Comparison of ENCODE assay signal across 8 mouse cellular contexts in genomic region chr10:80116563-80116926, GRCm38 (mm10). TPM values are rescaled to one million over a fixed set of nuclear protein-coding genes. Genes with fewer than 3 reads are reported as not detected.
DNase-seq lines count a peak whose midpoint lies in the region; TF ChIP-seq lines count a peak whose summit lies in the region.

No protein-coding gene starts in this region.

- TF ChIP-seq POLR2A in embryonic fibroblast, embryonic 13.5 days (IDR thresholded peaks at IDR 0.05; ENCODE audit: low read depth, low read length): no peak
- TF ChIP-seq POLR2A in myocyte (IDR thresholded peaks at IDR 0.05; ENCODE audit: insufficient read length, low read depth): no peak

- peak; percentile 48 for DNase-seq in cerebellum, adult 8-10 months
- DNase-seq in cerebellum, postnatal 4 days (ENCODE audit: low spot score in 2 of 2): no peak
- peak; percentile 50 for DNase-seq in kidney, postnatal 10 days
- DNase-seq in Muller cell, postnatal 12 days (ENCODE audit: inconsistent ontology term): no peak
- DNase-seq in urinary bladder, adult 2 months (ENCODE audit: low spot score): no peak

- H3K4me2 ChIP-seq in myocyte (ENCODE audit: low read depth): peak overlapping the region; percentile 97

- H3K36me3 ChIP-seq in C2C12 (ENCODE audit: control insufficient read depth, insufficient read depth) (peaks cover 35% of the 10 kb centered on the region), myocyte (ENCODE audit: control insufficient read depth, insufficient read depth) (peaks cover 6% of the 10 kb centered on the region)

- peaks cover 58% of the 10 kb centered on the region for H3K79me3 ChIP-seq in C2C12 (ENCODE audit: low read depth)

- TF ChIP-seq CTCF in C2C12 (IDR thresholded peaks at IDR 0.05; ENCODE audit: control insufficient read depth, insufficient read depth, insufficient read length): no peak
- TF ChIP-seq CTCF in embryonic fibroblast, embryonic 13.5 days (IDR thresholded peaks at IDR 0.05; ENCODE audit: borderline replicate concordance, insufficient read depth, low read length): no peak

- peak overlapping the region; percentile 96 for H3ac ChIP-seq in C2C12 (ENCODE audit: control insufficient read depth, insufficient read length, low read depth)
- H3ac ChIP-seq in myocyte (ENCODE audit: control insufficient read depth, insufficient read length): peak overlapping the region; percentile 96

- H3K4me3 ChIP-seq in C2C12 (ENCODE audit: insufficient read depth, poor library complexity, severe bottlenecking): peak overlapping the region; percentile 100
- H3K4me3 ChIP-seq in embryonic fibroblast, embryonic 13.5 days (ENCODE audit: insufficient read depth, low read length): peak overlapping the region; percentile 72
- peak overlapping the region; percentile 93 for H3K4me3 ChIP-seq in myocyte

- H3K27me3 ChIP-seq in C2C12 (ENCODE audit: control insufficient read depth, insufficient read depth, insufficient read length) (no peaks in the 10 kb centered on the region), myocyte (ENCODE audit: control insufficient read depth, insufficient read depth, insufficient read length) (no peaks in the 10 kb centered on the region)

- H3K4me1 ChIP-seq in embryonic fibroblast, embryonic 13.5 days (ENCODE audit: control insufficient read depth, insufficient read depth, low read length): peaks cover 5% of the 10 kb centered on the region; the same call in 1 of the 2 replicates

- peaks cover 60% of the 10 kb centered on the region for H3K79me2 ChIP-seq in C2C12 (ENCODE audit: control insufficient read depth, insufficient read depth)
- peaks cover 59% of the 10 kb centered on the region for H3K79me2 ChIP-seq in myocyte (ENCODE audit: control insufficient read depth, insufficient read depth)

- H3K27ac ChIP-seq in embryonic fibroblast, embryonic 13.5 days (ENCODE audit: insufficient read depth, low read length): no peak overlapping the region

TF ChIP-seq in C2C12, 6 proteins besides CTCF, POLR2A, EP300 and RAD21:
- TF ChIP-seq MYOD1 (IDR thresholded peaks at IDR 0.05; ENCODE audit: control insufficient read depth, insufficient read length, low read depth) (no peak), FOSL1 (IDR thresholded peaks at IDR 0.05; ENCODE audit: insufficient read depth, low read length, poor library complexity, severe bottlenecking) (no peak), USF1 (IDR thresholded peaks at IDR 0.05; ENCODE audit: low read depth) (no peak), CEBPB (IDR thresholded peaks at IDR 0.05; ENCODE audit: low read depth) (no peak), MAX (IDR thresholded peaks at IDR 0.05) (no peak), MYOG (IDR thresholded peaks at IDR 0.05; ENCODE audit: control insufficient read depth, extremely low read depth, insufficient read length) (no peak)

TF ChIP-seq in myocyte, 11 proteins besides CTCF, POLR2A, EP300 and RAD21:
- peak; percentile 47 for TF ChIP-seq POLR2AphosphoS2 (IDR thresholded peaks at IDR 0.05; ENCODE audit: insufficient read length, low read depth)
- no peak for TF ChIP-seq CEBPB (IDR thresholded peaks at IDR 0.05; ENCODE audit: insufficient read depth, poor library complexity, severe bottlenecking)

RNA-seq across cellular contexts. Expression of gene Stk11, which starts 0.9 kb away (rescaled TPM):
- polyA plus RNA-seq in C2C12 (2012; fragmentation: generic; extraction: Trizol) (106 TPM), myocyte (2012; fragmentation: generic; extraction: Trizol) (150 TPM)
- polyA plus RNA-seq in embryonic fibroblast, embryonic 13.5 days (2011; ENCODE audit: insufficient read length, low read depth, missing spikeins): 80.8 and 91.7 TPM in 2 replicates
- polyA plus RNA-seq in urinary bladder, adult 2 months (2012; rRNA removed): 77.3 and 89.9 TPM in 2 replicates

RNA-seq across cellular contexts. Expression of gene Sbno2, which starts 11.2 kb away (rescaled TPM):
- 29.4 TPM for polyA plus RNA-seq in C2C12 (2012; fragmentation: generic; extraction: Trizol)
- 50.7 and 53.5 TPM in 2 replicates for polyA plus RNA-seq in embryonic fibroblast, embryonic 13.5 days (2011; ENCODE audit: insufficient read length, low read depth, missing spikeins)
- polyA plus RNA-seq in myocyte (2012; fragmentation: generic; extraction: Trizol): 44.6 TPM
- polyA plus RNA-seq in urinary bladder, adult 2 months (2012; rRNA removed): 34.0 and 35.4 TPM in 2 replicates

RNA-seq across cellular contexts. Expression of gene Atp5d, which starts 21.9 kb away (rescaled TPM):
- 720 TPM for polyA plus RNA-seq in C2C12 (2012; fragmentation: generic; extraction: Trizol)
- polyA plus RNA-seq in embryonic fibroblast, embryonic 13.5 days (2011; ENCODE audit: insufficient read length, low read depth, missing spikeins): 202 and 250 TPM in 2 replicates
- polyA plus RNA-seq in myocyte (2012; fragmentation: generic; extraction: Trizol): 1,163 TPM
- 367 and 372 TPM in 2 replicates for polyA plus RNA-seq in urinary bladder, adult 2 months (2012; rRNA removed)

RNA-seq across cellular contexts. Expression of gene Cbarp, which starts 24.1 kb away (rescaled TPM):
- polyA plus RNA-seq in C2C12 (2012; fragmentation: generic; extraction: Trizol): 12.1 TPM
- polyA plus RNA-seq in embryonic fibroblast, embryonic 13.5 days (2011; ENCODE audit: insufficient read length, low read depth, missing spikeins): 24.1 and 28.4 TPM in 2 replicates
- 10.0 TPM for polyA plus RNA-seq in myocyte (2012; fragmentation: generic; extraction: Trizol)
- polyA plus RNA-seq in urinary bladder, adult 2 months (2012; rRNA removed): 9.2 and 12.2 TPM in 2 replicates

RNA-seq across cellular contexts. Expression of gene Midn, which starts 31.5 kb away (rescaled TPM):
- polyA plus RNA-seq in C2C12 (2012; fragmentation: generic; extraction: Trizol) (77.5 TPM), myocyte (2012; fragmentation: generic; extraction: Trizol) (131 TPM)
- 101 TPM in 2 replicates for polyA plus RNA-seq in embryonic fibroblast, embryonic 13.5 days (2011; ENCODE audit: insufficient read length, low read depth, missing spikeins)
- 21.2 and 30.5 TPM in 2 replicates for polyA plus RNA-seq in urinary bladder, adult 2 months (2012; rRNA removed)

Comparison
In these comparisons a context has a peak if more than half of its experiments do, and no peak if none do; other contexts are left out.
1. DNase-seq: peak in cerebellum, adult 8-10 months (single experiment) and kidney, postnatal 10 days (single experiment); none in cerebellum, postnatal 4 days (0 of 2), Muller cell, postnatal 12 days (single experiment) and urinary bladder, adult 2 months (single experiment).
2. Peak in every context shown above with its lines, with median percentiles within 50 percentile points of each other: H3K4me3 ChIP-seq.